Mouse (Mus musculus) frontal cortex, adult 2 months (tissue): Measurements from ENCODE around the gene Ttc26. TPM values are rescaled to one million over a fixed set of nuclear protein-coding genes. Genes with fewer than 3 reads are reported as not detected.
"Not testable (repeated sequence)": the region's sequence is repeated elsewhere in the genome, so short reads cannot be mapped to it uniquely, and the experiment has no call there.

ENCODE experiments used
- DNase-seq, 2 experiments: peaks; one replicate each; pipeline ENCODE4 v3.0.0; 2022; ENCODE audit warnings: low spot score in 1 of 2; ENCODE audit errors: extremely low spot score in 1 of 2
- polyA plus RNA-seq: library from polyadenylated mRNA; depleted of rRNA; stranded (reverse); fragments of >200 nt; gene quantifications from 2 replicates; pipeline ENCODE4 v1.2.3, GENCODE M21; 2012

Ttc26 gene
- polyA plus RNA-seq, 1 experiment: 6.4 TPM

- DNase-seq: no peak
Measured at GRCm38 (mm10) chr6:38355862-38356261, 25.4 kb upstream of the Ttc26 start.

- not testable (repeated sequence) for DNase-seq
Measured at GRCm38 (mm10) chr6:38356661-38357433, 24.4 kb upstream of the Ttc26 start.

GRCm38 (mm10) chr6:38357603-38358252 lies 23.5 kb upstream of the Ttc26 start:
- DNase-seq: no peak

- DNase-seq: no peak
Measured at GRCm38 (mm10) chr6:38358253-38359027, 22.8 kb upstream of the Ttc26 start.

GRCm38 (mm10) chr6:38359044-38359735 lies 22.1 kb upstream of the Ttc26 start:
- not testable (repeated sequence) for DNase-seq

GRCm38 (mm10) chr6:38359736-38360499 lies 21.4 kb upstream of the Ttc26 start:
- DNase-seq: no peak

- no peak for DNase-seq
Measured at GRCm38 (mm10) chr6:38361065-38361464, 20.2 kb upstream of the Ttc26 start.

- no peak for DNase-seq
Measured at GRCm38 (mm10) chr6:38361937-38362336, 19.3 kb upstream of the Ttc26 start.

GRCm38 (mm10) chr6:38363370-38363769 lies 17.9 kb upstream of the Ttc26 start:
- DNase-seq: no peak

GRCm38 (mm10) chr6:38364121-38364520 lies 17.1 kb upstream of the Ttc26 start:
- DNase-seq: no peak

GRCm38 (mm10) chr6:38369945-38370344 lies 11.3 kb upstream of the Ttc26 start:
- no peak for DNase-seq

- DNase-seq: no peak
Measured at GRCm38 (mm10) chr6:38374271-38374670, 7.0 kb upstream of the Ttc26 start.

GRCm38 (mm10) chr6:38380764-38381128 lies 523 bp upstream of the Ttc26 start:
- no peak for DNase-seq

GRCm38 (mm10) chr6:38389671-38390070 lies 8.4 kb downstream of the Ttc26 start:
- DNase-seq: peak; percentile 25 to 51

GRCm38 (mm10) chr6:38432457-38432856 lies 51.2 kb downstream of the Ttc26 start:
- DNase-seq: not testable (repeated sequence)

- DNase-seq: peak; percentile 97 to 99
Measured at GRCm38 (mm10) chr6:38433261-38434033, 52.2 kb downstream of the Ttc26 start, which contains the start of gene Ubn2. Gene Ubn2 (plus strand): TSS chr6:38433950.

- DNase-seq: peak in 1 of 2 experiments; percentile 50
Measured at GRCm38 (mm10) chr6:38434055-38435023, 53.1 kb downstream of the Ttc26 start.

- DNase-seq: no peak
Measured at GRCm38 (mm10) chr6:38443842-38444241, 62.6 kb downstream of the Ttc26 start.
